Mouse (Mus musculus) midbrain, embryonic 13.5 days (tissue): ENCODE measurements around the gene Ube4b. TPM values are rescaled to one million over a fixed set of nuclear protein-coding genes. Genes with fewer than 3 reads are reported as not detected.
A peak's percentile ranks its signal among the peaks of the same experiment; 100 is the strongest.
"Not testable (repeated sequence)": the region's sequence is repeated elsewhere in the genome, so short reads cannot be mapped to it uniquely, and the experiment has no call there.

Experiments
- ATAC-seq: fragments of 200-750 bp; cut with Nextera tagmentation; 2 replicates; pipeline ENCODE4 v1.8.0; 2017; ENCODE audit warnings: mild to moderate bottlenecking, moderate TSS enrichment, moderate library complexity
- H3K27ac ChIP-seq: fragments of 300-500 bp; sonication (generic); 2 replicates; pipeline ENCODE4 v1.5.1; 2015; ENCODE audit warnings: inconsistent platforms, mild to moderate bottlenecking, moderate library complexity
- H3K27me3 ChIP-seq: fragments of 300-500 bp; sonication (generic); 2 replicates; pipeline ENCODE4 v1.6.1; 2015; ENCODE audit warnings: mild to moderate bottlenecking, inconsistent platforms
- H3K36me3 ChIP-seq: fragments of 300-500 bp; sonication (generic); 2 replicates; pipeline ENCODE4 v1.6.1; 2015; ENCODE audit warnings: mild to moderate bottlenecking, inconsistent platforms
- H3K4me1 ChIP-seq: fragments of 300-500 bp; sonication (generic); replicated peaks from 2 replicates; pipeline ENCODE4 v1.6.1; 2015; ENCODE audit warnings: inconsistent platforms
- H3K4me2 ChIP-seq: fragments of 300-500 bp; sonication (generic); replicated peaks from 2 replicates; pipeline ENCODE4 v1.6.1; 2015; ENCODE audit warnings: moderate library complexity, mild to moderate bottlenecking, inconsistent platforms
- H3K4me3 ChIP-seq: fragments of 300-500 bp; sonication (generic); replicated peaks from 2 replicates; pipeline ENCODE4 v1.5.1; 2015; ENCODE audit warnings: mild to moderate bottlenecking, inconsistent platforms
- H3K9ac ChIP-seq: fragments of 300-500 bp; sonication (generic); replicated peaks from 2 replicates; pipeline ENCODE4 v1.6.1; 2015; ENCODE audit warnings: mild to moderate bottlenecking, inconsistent platforms
- H3K9me3 ChIP-seq: fragments of 300-500 bp; sonication (generic); 2 replicates; pipeline ENCODE4 v1.6.1; 2016; ENCODE audit warnings: mild to moderate bottlenecking, inconsistent platforms
- WGBS: fragments of 180-500 bp; shearing (Covaris S2); methylation state at CpG from one replicate; pipeline ENCODE4 v1.1.7; 2015; 5-methylcytosine and 5-hydroxymethylcytosine counted together
- polyA plus RNA-seq: library from polyadenylated mRNA; unstranded; fragments of >200 nt; fragmentation: Nextera tagmentation; extraction: Ambion mirVana; gene quantifications from 2 replicates; pipeline ENCODE4 v1.2.1, GENCODE M21; 2015

The Ube4b gene
- polyA plus RNA-seq, 1 experiment from 2014 or later, result 65.4 TPM

- WGBS, result 64% methylated on average over 8 of the region's 8 CpGs
- ATAC-seq, result no peak
- H3K4me3 ChIP-seq, result no peak within 1 kb of the TSS
- H3K36me3 ChIP-seq, result no peaks in the 10 kb centered on the region
- no peaks in the 10 kb centered on the region for H3K9me3 ChIP-seq
- H3K27me3 ChIP-seq, result no peaks in the 10 kb centered on the region
- H3K27ac ChIP-seq, result no peak within 1 kb of the TSS
- no peaks in the 10 kb centered on the region for H3K4me1 ChIP-seq
- H3K9ac ChIP-seq, result no peak within 1 kb of the TSS
- no peak within 1 kb of the TSS for H3K4me2 ChIP-seq
Observed at GRCm38 (mm10) chr4:149454879-149455278, 28.3 kb upstream of the Ube4b start, which contains the start of gene Rbp7. Gene Rbp7, minus strand, starts transcription at chr4:149454978.

GRCm38 (mm10) chr4:149454263-149454662, 27.7 kb upstream of the Ube4b start:
- Histone ChIP-seq H3K4me2 (no peak overlapping the region), H3K27me3 (no peaks in the 10 kb centered on the region), H3K27ac (no peak overlapping the region), H3K9ac (no peak overlapping the region), H3K9me3 (no peaks in the 10 kb centered on the region), H3K4me3 (no peak overlapping the region), H3K4me1 (no peaks in the 10 kb centered on the region), H3K36me3 (no peaks in the 10 kb centered on the region)
- WGBS, result 87% methylated on average over 17 of the region's 17 CpGs
- no peak for ATAC-seq

- H3K27me3 ChIP-seq, result no peaks in the 10 kb centered on the region
- H3K4me2 ChIP-seq, result no peak overlapping the region
- no peak for ATAC-seq
- H3K9me3 ChIP-seq, result no peaks in the 10 kb centered on the region
- no peak overlapping the region for H3K27ac ChIP-seq
- H3K4me3 ChIP-seq, result no peak overlapping the region
- H3K9ac ChIP-seq, result no peak overlapping the region
- no peaks in the 10 kb centered on the region for H3K4me1 ChIP-seq
- H3K36me3 ChIP-seq, result no peaks in the 10 kb centered on the region
- 93% methylated on average over 4 of the region's 4 CpGs for whole genome bisulfite sequencing
Observed at GRCm38 (mm10) chr4:149453656-149454055, 27.1 kb upstream of the Ube4b start.

GRCm38 (mm10) chr4:149450636-149451035, 24.1 kb upstream of the Ube4b start:
- H3K36me3 ChIP-seq, result no peaks in the 10 kb centered on the region
- 90% methylated on average over 3 of the region's 3 CpGs for WGBS
- no peaks in the 10 kb centered on the region for H3K9me3 ChIP-seq
- H3K27ac ChIP-seq, result no peak overlapping the region
- H3K4me2 ChIP-seq, result no peak overlapping the region
- no peak for ATAC-seq
- no peak overlapping the region for H3K4me3 ChIP-seq
- no peak overlapping the region for H3K9ac ChIP-seq
- no peaks in the 10 kb centered on the region for H3K27me3 ChIP-seq
- peaks cover 7% of the 10 kb centered on the region for H3K4me1 ChIP-seq

- Histone ChIP-seq H3K9me3 (no peaks in the 10 kb centered on the region), H3K36me3 (no peaks in the 10 kb centered on the region), H3K4me1 (peaks cover 16% of the 10 kb centered on the region), H3K9ac (0 out of 2 replicates have a peak overlapping the region, but pooled peaks have one; percentile 71), H3K27ac (peak overlapping the region; percentile 94), H3K27me3 (no peaks in the 10 kb centered on the region), H3K4me2 (peak overlapping the region; percentile 57), H3K4me3 (no peak overlapping the region)
- no peak for ATAC-seq
- 45% methylated on average over 1 of the region's 1 CpGs for WGBS
Observed at GRCm38 (mm10) chr4:149446309-149446708, 19.8 kb upstream of the Ube4b start.

- WGBS, result 2% methylated on average over 11 of the region's 11 CpGs
- peak; percentile 55 for ATAC-seq
Observed at GRCm38 (mm10) chr4:149445868-149446267, 19.3 kb upstream of the Ube4b start.

GRCm38 (mm10) chr4:149444964-149445701, 18.6 kb upstream of the Ube4b start:
- Histone ChIP-seq H3K9ac (peak overlapping the region; percentile 71), H3K27ac (peak overlapping the region; percentile 94), H3K27me3 (no peaks in the 10 kb centered on the region), H3K36me3 (no peaks in the 10 kb centered on the region), H3K4me1 (peaks cover 16% of the 10 kb centered on the region), H3K4me3 (peak overlapping the region; percentile 33), H3K4me2 (peak overlapping the region; percentile 57), H3K9me3 (no peaks in the 10 kb centered on the region)
- peak; percentile 99 for ATAC-seq
- under 1% methylated on average over 36 of the region's 36 CpGs for WGBS

More at GRCm38 (mm10) chr4:149445868-149446267, 19.3 kb upstream of the Ube4b start:
- no peaks in the 10 kb centered on the region for H3K9me3 ChIP-seq
- H3K9ac ChIP-seq, result peak overlapping the region; percentile 71
- H3K27ac ChIP-seq, result peak overlapping the region; percentile 94
- no peaks in the 10 kb centered on the region for H3K36me3 ChIP-seq
- peak overlapping the region; percentile 33 for H3K4me3 ChIP-seq
- H3K4me2 ChIP-seq, result peak overlapping the region; percentile 57
- no peaks in the 10 kb centered on the region for H3K27me3 ChIP-seq
- H3K4me1 ChIP-seq, result peaks cover 16% of the 10 kb centered on the region

GRCm38 (mm10) chr4:149444465-149444864, 17.9 kb upstream of the Ube4b start:
- Histone ChIP-seq H3K9me3 (no peaks in the 10 kb centered on the region), H3K9ac (peak overlapping the region; percentile 71), H3K4me2 (peak overlapping the region; percentile 57), H3K27me3 (no peaks in the 10 kb centered on the region), H3K27ac (peak overlapping the region; percentile 94), H3K4me1 (peaks cover 16% of the 10 kb centered on the region), H3K36me3 (no peaks in the 10 kb centered on the region), H3K4me3 (no peak overlapping the region)
- WGBS, result 70% methylated on average over 1 of the region's 1 CpGs
- no peak for ATAC-seq

- Histone ChIP-seq H3K4me3 (no peak overlapping the region), H3K9ac (no peak overlapping the region), H3K9me3 (no peaks in the 10 kb centered on the region), H3K36me3 (no peaks in the 10 kb centered on the region), H3K4me2 (no peak overlapping the region), H3K4me1 (peaks cover 16% of the 10 kb centered on the region), H3K27ac (no peak overlapping the region), H3K27me3 (no peaks in the 10 kb centered on the region)
- no peak for ATAC-seq
- 73% methylated on average over 3 of the region's 3 CpGs for WGBS
Observed at GRCm38 (mm10) chr4:149442436-149442835, 15.9 kb upstream of the Ube4b start.

- Histone ChIP-seq H3K4me1 (peaks cover 8% of the 10 kb centered on the region), H3K36me3 (no peaks in the 10 kb centered on the region), H3K4me3 (no peak overlapping the region), H3K9me3 (no peaks in the 10 kb centered on the region), H3K27ac (no peak overlapping the region), H3K4me2 (no peak overlapping the region), H3K27me3 (no peaks in the 10 kb centered on the region), H3K9ac (no peak overlapping the region)
- 71% methylated on average over 8 of the region's 8 CpGs for WGBS
- ATAC-seq, result no peak
Observed at GRCm38 (mm10) chr4:149440576-149440975, 14.0 kb upstream of the Ube4b start.

- not testable (repeated sequence) for H3K4me3 ChIP-seq, H3K9ac ChIP-seq, H3K4me1 ChIP-seq, ATAC-seq, H3K27ac ChIP-seq, H3K27me3 ChIP-seq, H3K9me3 ChIP-seq, H3K36me3 ChIP-seq, H3K4me2 ChIP-seq
- 76% methylated on average over 1 of the region's 1 CpGs for WGBS
Observed at GRCm38 (mm10) chr4:149431887-149432286, 5.3 kb upstream of the Ube4b start.

- no peaks in the 10 kb centered on the region for H3K36me3 ChIP-seq
- WGBS, result 82% methylated on average over 5 of the region's 5 CpGs
- H3K9ac ChIP-seq, result no peak overlapping the region
- no peak overlapping the region for H3K4me2 ChIP-seq
- no peaks in the 10 kb centered on the region for H3K27me3 ChIP-seq
- no peak overlapping the region for H3K4me3 ChIP-seq
- no peak overlapping the region for H3K27ac ChIP-seq
- ATAC-seq, result no peak
- no peaks in the 10 kb centered on the region for H3K9me3 ChIP-seq
- peaks cover 4% of the 10 kb centered on the region for H3K4me1 ChIP-seq
Observed at GRCm38 (mm10) chr4:149429592-149429991, 3.0 kb upstream of the Ube4b start.
